Mouse (Mus musculus) WW6 (cell line): ENCODE results near the gene Plin5.
"Not testable (repeated sequence)": the region's sequence is repeated elsewhere in the genome, so short reads cannot be mapped to it uniquely, and the experiment has no call there.

Source experiments
- DNase-seq: peaks from one replicate; pipeline ENCODE4 v3.0.0-alpha.2; 2013; ENCODE audit warnings: low read depth, low spot score

Plin5 gene

DNA sequence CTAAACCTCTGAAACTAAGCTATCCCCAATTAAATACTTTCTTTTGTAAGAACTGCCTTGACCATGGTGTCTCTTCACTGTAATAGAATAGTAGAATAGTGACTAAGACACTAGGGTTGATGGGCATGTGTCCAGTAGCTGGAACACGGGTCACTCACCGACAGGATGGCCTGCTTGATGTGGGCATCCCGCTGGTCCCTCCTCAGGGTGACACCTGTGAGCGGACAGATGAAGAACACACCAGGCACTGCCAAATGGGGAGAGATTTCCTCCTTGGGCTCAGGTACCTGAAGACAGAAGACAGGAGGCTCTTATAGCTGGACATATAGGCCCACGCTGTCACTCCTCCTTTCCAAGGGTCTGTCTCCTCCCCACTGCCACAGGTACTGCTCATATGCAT is 45.2 kb downstream of the Plin5 start:
- no peak for DNase-seq

DNA sequence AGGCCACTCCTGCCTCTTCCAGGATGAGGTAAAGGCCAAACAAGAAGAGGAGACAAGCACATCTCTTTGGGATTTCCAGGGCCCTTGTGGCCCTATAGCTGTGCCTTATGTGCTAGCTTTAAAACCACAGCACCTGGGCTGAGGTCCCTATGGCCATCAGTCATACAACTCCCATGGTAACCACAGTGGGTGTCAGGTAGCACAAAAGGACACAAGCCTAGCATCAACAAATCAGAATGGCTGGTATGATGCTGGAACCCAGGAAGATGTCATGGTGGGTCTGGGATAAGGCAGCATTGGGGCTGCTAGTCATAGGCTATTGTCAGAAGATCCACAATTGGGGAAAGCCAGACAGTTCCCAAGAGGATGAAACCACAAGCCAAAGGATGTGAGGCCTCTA is 46.3 kb downstream of the Plin5 start:
- DNase-seq = no peak

DNA sequence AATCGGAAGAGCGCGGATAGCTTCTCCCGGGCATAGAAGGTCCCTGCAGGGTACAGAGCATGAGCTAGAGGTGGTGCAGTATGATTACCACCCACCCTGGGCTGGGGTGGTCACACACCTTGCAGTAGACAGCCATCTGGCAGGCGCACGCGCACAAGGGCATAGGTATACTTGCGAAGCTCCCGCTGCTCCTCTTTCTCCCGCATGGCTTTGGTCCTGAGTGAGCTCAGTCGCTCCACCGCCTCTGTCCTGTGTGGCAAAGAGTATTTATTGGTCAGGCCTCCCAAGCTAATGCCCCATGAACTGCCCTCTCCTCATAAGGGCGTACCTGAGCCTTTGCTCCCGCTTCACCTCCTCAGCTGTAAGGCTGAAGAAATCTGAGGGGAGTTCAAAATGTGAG is 48.3 kb downstream of the Plin5 start:
- DNase-seq = no peak

DNA sequence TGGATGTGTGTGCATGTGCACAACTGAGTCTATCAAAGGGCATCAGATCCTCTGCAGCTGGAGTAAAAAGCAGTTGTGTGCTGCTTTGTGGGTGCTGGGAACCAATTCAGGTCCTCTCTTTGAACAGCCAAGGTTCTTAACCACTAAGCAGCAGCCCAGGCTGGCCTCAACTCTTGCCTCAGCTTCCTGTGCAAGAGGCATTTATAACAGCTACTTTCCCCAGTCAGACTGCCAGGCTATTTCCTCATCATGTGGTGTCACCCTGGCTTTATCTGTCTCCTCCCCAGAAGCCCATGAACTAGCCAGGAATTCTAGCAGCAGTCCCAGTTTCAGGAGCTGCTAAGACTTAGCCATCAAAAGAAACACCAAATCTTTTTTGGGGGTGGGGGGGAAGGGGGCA is 50.9 kb downstream of the Plin5 start:
- DNase-seq = no peak

DNA sequence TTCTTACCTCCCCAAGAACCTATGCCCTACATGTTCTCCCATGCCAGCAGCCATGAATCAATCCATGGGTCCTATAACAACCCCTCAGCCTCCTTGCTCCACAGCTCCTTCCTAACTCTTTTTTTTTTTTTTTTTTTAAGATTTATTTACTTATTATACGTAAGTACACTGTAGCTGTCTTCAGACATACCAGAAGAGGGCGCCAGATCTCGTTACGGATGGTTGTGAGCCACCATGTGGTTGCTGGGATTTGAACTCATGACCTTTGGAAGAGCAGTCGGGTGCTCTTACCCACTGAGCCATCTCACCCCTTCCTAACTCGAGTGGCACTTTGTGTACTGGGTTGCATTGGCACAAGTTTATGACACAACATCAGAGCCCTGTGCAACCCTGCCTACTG is 51.7 kb downstream of the Plin5 start:
- DNase-seq = not testable (repeated sequence)

DNA sequence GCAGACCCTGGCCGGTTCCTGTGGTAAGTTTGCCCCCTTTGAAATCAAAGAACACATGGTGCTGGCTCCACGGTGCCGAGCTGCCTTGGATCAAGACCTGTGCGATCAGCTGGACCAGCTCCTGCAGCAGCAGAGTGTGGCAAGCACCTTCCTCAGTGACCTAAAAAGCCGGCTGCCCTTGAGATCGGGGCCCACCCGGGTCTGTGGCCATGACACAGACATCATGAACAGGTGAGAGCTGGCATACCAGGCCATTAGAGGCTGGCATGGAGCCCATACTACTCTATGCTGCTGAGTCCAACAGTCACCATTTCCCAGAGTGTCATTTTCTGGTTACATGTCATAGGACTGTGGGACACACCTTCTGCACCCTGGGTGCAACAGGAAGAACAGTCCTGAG is 55.3 kb downstream of the Plin5 start:
- no peak for DNase-seq
